Mouse (Mus musculus) brain, embryonic 18.5 days (tissue): ENCODE measurements around the gene Tbc1d22b.

Experiments used
- DNase-seq: peaks from one replicate; pipeline ENCODE4 v3.0.0-alpha.2; 2012; ENCODE audit warnings: low read depth, low spot score

The Tbc1d22b gene

DNA sequence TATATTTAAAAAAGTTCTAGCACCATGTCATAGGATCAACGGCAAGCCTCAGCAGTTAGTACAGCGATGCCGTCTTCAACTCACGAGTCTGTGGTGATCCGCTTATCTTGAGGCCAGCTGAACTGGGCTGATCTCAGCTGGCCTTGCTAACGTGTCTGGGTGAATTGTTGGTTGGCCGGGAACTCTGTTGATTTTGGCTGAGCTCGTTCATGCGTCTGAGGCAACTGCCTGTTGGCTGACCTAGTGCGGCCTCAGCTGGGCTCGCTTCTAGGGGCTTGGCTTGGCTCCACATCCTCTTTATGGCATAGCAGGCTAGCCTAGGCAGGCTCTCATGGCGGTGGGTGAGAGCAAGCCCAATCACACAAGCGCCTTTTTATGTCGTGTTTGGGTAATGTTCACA, 8.2 kb upstream of the Tbc1d22b start:
- no peak for DNase-seq

DNA sequence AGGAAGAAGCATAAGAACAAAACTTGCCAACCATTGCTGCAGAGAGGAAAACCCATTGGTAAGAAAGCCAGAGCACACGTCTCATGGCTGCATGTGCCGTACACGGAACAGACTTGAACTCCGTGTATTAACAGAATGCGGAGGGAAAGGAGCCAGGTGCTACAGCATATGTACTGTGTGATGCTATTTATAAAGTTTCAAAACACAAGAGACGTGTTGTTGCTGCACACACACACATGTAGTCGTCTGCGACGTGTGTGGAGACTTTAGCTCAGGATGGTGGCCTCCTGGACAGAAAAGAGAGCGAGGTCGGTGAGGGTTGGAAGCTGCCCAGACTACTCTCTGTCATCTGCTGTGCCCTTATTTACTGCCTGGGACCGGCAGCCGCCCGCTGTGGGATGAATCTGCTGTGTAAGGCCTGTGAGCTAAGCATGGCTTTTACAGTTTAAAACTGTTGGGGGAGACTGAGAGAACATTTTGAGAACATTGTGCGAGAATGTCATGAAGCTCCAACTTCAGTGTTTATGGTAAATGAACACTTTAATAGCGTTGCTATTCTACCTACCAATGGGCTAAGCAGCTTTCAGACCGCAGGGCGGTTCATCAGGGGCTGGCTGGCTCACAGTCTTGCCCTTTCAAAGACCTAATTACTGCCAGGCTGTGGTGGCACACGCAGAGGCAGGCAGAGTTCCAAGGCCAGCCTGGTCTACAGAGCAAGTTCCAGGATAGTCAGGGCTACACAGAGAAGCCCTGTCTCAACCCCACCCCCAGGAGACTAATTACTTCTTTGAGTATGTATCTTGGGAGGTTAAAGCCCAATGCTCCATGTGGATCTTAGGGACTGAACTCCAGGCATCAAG, 6.5 kb upstream of the Tbc1d22b start:
- no peak for DNase-seq

- DNase-seq, result no peak
These were observed 5.5 kb upstream of the Tbc1d22b start for GRCm38 (mm10) chr17:29544064-29544463.

DNA sequence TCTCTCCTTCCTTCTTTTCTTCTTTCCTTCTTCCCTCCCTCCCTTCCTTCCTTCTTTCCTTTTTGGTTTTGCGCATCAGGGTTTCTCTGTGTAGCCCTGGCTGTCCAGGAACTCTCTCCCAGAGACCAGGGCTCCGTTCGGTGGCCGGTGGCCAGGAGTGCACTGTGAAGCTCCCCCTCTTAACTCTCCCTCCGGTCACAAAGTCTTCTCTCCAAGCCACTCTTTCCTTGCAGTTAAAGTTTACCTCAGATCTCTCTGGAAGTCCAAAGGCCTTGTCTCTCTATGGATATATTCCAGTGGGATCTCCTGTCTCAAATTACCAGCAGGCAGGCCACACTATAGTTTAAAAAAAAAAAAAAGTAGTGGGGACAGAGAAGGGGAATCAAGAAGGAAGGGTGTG, 4.3 kb upstream of the Tbc1d22b start:
- no peak for DNase-seq

DNA sequence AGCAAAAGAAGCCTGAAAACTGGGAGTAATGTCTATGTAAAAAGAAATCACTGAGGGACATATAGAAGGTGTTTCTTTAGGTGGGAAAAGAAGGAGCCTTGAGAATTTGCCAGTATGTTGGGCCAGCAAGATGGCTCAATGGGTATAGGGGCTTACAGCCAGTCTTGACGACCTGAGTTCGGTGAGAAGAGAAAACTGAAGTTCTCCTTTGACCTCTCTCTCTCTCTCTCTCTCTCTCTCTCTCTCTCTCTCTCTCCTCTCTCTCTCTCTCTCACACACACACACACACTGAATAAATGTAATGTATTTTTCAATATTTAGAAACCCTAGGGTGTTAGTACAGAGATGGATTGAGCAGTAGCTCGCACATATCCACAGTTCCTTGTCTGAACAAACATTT, 1.1 kb upstream of the Tbc1d22b start:
- DNase-seq, result no peak

DNA sequence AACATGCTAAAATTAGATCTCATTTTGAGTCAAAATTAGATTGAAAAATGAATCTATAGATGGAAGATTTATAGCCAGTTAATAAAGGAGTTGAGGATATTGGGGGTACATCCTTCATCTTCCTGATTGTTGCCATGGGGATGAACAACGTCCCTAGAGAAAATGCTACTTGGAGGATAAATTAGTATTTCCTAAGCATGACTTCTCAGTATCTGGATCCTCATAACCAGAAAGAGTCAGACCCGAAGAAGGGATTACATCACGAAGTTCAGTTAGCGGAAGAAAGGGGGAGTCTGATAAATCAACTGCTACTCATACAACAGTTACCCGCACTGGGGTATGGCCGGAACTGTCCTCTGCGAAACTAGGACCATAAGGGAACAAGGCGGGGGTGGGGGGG, 591 bp upstream of the Tbc1d22b start:
- no peak for DNase-seq

GRCm38 (mm10) chr17:29551019-29551418, 1.4 kb downstream of the Tbc1d22b start:
- DNase-seq, result no peak

DNA sequence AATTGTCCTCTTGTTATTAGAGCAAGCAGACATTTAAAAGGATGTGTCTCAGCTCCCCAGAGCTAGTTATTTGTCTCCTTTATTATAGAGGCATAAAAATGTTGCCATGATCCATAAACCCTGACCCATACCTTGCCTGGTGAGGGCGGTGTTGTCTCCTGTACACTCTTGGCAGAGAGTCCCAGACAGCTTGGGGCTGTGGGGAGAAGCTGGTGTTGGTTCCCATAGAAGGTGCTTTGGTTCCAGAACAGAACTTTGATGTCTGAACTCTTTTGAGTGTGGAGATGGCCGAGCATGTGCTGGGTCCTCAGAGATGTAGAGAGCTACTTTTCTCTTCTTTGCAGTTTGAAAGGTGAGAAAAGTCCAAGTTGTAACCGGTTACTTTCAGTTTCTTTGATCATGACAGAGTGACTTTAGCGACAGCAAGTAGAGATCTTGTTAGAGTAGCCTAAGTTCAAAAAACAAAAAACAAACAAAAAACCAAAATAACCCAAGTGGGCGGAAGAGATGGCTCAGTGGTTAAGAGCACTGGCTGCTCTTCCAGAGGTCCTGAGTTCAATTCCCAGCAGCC, 2.7 kb downstream of the Tbc1d22b start, which contains the start of gene Tmem217:
Gene Tmem217, minus strand, starts transcription at position 224 of the 571 bp plus-strand sequence.
- DNase-seq, result no peak

DNA sequence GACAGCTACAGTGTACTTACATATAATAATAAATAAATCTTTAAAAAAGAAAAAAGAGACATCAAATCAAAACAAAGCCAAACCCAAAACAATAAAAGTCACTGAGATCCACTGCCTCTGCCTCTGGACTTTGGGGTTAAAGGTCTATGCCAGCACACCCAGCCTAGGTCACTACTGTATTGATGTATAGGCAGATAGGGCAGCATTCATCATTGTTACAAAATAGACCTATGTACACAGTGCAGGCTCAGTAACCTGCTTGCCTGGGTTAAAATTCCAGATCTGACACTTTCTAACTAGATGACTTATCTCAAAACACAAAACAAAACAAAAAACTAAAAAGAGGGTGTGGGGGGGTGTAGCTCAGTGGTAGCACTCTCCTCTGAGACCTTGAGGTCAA, 4.6 kb downstream of the Tbc1d22b start:
- DNase-seq, result no peak

DNA sequence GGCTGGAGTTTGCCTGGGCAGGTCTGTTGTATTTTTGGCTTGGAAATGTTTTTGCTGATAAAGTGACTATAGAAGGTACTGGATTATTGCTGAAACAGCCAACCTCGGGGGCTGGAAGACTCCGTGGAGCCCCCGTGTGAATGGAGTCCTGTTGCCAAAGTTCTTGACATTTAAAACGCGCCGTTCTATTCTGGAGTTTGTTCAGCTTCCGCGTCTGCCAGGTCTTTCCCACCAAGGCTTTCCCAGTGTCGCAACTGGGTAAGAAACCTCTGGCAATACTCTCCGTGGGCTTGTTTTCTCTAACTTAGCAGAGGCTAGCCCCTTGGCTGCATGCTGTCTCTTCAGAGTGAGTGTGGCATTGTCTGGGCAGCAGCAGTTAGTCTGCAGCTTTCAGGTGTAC, 6.9 kb downstream of the Tbc1d22b start:
- DNase-seq, result no peak

- DNase-seq, result no peak
These were observed 7.3 kb downstream of the Tbc1d22b start for GRCm38 (mm10) chr17:29556893-29557292.

- DNase-seq, result no peak
These were observed 8.9 kb downstream of the Tbc1d22b start for GRCm38 (mm10) chr17:29558476-29558875.

DNA sequence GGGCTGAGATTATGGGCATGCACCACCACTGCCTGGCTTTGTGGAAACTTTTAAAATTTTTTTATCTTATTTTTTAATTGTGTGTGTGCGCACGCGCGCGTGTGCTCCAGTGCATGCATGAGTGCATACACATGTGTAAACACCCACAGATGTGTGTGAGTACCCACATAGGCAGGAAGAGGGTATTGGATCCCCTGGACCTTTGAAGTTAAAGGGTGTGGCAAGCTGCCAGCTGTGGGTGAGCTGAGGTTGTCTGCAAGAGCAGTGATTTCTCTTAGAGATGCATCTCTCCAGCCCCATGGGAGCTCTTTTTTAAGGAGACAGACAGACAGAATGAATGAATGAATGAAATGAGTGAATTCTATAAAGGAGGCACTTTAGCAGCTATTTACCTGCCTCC, 15.9 kb downstream of the Tbc1d22b start:
- no peak for DNase-seq

- no peak for DNase-seq
These were observed 18.9 kb downstream of the Tbc1d22b start for GRCm38 (mm10) chr17:29568435-29568834.

DNA sequence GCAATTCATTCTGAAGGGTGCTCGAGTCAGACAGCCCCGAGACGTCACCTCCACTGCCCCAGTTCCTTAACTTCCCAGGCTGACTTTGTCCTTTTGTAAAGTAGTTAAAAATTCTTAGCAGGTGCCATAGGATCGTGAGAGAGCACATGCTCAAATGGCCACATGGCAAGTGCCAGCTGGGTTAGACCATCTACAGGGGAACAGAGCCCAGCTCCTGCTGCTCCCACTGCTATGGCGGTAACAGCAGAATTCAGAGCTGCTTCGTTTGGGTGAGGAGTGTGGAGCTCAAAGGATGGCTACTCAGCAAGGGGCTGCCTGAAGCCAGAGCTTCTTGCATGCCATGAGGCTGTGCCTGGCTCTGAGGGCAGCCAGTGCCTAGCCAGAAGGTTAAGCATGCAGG, 20.2 kb downstream of the Tbc1d22b start:
- no peak for DNase-seq

GRCm38 (mm10) chr17:29579579-29580126, 30.1 kb downstream of the Tbc1d22b start:
- DNase-seq, result no peak

- DNase-seq, result no peak
These were observed 34.0 kb downstream of the Tbc1d22b start for GRCm38 (mm10) chr17:29583569-29583968.

DNA sequence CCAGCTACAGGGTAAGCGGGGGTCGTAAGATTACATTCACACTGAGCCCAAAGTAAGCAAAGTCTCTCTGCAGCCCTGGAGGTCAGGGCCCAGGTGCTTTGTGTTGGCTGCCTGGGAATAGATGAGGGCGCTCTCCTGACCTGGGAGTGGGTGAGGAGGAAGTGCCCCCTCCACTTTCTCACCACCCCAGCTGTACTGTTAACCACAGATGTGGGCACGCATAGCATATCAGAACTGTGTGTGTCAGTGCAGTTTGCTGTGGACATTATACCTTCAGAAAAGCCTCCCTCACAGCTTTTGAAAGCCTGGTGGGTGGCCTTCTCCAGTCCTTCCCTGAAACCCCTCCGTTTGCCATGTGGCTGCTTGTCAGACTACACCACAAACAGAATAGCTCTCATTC, 34.7 kb downstream of the Tbc1d22b start:
- DNase-seq, result no peak

DNA sequence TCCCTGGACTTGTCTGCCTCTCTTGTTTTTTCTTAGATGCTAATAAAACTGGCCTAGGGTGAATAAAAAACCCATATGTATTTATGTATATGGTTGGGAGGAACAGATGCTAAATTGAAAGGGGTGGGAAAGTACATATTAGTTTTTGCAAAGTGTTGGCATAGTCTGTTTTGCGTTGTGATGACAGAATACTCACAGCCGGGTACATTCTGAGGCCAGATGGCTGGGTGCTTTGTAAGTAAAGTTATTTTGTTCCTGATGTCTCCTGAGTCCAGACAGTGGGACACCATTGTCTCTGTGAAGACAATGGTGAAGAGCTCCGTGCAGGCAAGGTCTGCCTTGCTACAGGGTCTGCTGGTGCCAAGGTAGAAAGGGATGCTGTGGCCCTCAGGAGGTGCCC, 35.2 kb downstream of the Tbc1d22b start:
- no peak for DNase-seq

DNA sequence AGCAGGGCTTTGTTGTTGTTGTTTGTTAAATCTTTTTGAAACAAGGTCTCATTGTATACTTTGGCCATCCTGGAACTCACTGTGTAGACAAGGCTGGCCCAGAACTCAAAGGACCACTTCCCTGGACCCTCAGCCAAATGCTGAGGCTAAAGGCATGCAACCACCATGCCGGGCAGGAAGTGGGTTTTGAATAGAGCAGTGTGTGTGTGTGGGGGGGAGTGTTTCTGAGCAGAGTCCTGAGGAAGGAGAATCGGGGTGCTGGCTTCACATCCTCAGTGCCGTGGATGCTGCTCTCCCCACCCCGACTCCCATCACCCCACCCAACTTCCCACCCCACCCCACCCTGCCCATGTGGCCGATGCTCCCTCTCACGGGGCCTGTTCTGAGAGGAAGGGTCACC, 35.9 kb downstream of the Tbc1d22b start:
- no peak for DNase-seq

DNA sequence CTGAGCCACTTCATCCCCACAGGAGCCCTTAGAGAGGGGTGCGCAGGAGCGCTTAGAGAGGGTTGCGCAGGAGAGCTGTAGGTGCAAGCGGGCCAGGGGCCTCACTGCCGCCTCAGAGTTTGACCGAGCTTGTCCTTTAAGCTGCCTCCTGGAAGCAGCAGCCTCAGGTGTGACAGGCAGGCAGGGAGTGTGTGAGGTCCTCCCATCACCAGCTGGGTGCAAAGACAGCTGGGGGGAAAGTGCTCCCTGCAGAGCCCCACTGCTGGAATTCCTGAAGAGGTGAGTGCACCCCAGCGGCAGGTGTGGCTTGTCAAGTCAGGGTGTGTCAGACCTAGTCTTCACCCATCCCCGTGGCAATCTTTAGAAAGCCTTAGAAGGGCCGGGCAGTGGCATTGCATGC, 37.3 kb downstream of the Tbc1d22b start:
- no peak for DNase-seq

- no peak for DNase-seq
These were observed 39.8 kb downstream of the Tbc1d22b start for GRCm38 (mm10) chr17:29589221-29589898.
